Mouse (Mus musculus) ES-E14 (cell line): Measurements from ENCODE around the gene Furin.

ENCODE experiments used
- HCFC1 ChIP-seq: IDR thresholded peaks from 2 replicates; pipeline ENCODE4 v1.6.1; 2012; ENCODE audit warnings: low read length, inconsistent platforms, borderline replicate concordance; ENCODE audit not compliant: insufficient read depth
- MAFK ChIP-seq: IDR thresholded peaks from 2 replicates; pipeline ENCODE4 v1.6.1; 2014; ENCODE audit warnings: mild to moderate bottlenecking, low read depth, low read length, inconsistent platforms; ENCODE audit not compliant: insufficient read depth
- ZC3H11A ChIP-seq: IDR thresholded peaks from 2 replicates; pipeline ENCODE4 v1.6.1; 2012; ENCODE audit warnings: low read depth, mild to moderate bottlenecking, inconsistent platforms, low read length, borderline replicate concordance

DNA sequence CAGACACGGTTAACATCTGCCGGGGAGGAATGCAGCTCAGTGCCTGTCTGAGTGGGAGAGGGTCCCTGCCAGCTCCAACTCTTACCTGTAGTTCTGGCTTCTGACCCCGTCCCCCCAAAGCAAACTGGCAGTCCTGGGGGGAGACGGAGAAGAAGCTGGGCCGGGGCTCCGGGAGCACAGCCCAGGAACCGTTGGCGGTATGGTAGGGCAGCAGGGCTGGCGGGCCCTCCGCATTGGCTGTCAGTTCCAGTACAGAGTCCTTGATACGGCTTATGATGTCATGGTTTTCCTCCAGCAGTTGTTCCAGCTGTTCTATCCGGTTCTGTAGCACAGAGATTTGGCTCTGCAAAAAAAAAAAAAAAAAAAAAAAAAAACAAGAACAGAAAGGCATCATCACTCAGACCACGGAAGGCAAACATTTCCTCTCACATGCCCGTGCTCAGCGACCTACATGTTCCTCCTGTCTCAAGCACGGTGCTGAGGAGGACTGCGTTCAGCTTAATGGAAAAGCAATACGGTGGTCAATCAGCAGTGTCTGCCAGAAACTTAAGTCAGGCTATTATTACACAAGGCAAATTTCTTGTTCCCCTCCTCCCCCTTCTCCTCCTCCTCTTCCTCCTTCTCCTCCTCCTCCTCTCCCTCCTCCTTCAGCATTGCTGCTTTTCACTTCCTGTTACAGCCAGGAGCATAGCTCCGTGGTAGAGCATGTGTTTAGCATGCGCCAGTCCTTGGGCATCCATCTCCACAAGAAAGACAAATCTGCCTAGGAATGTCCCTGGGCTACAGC lies 36.4 kb downstream of the Furin start:
- no peak for TF ChIP-seq ZC3H11A
- TF ChIP-seq MAFK: 0 out of 2 replicates have a peak, but pooled peaks have one; percentile 19
- no peak for TF ChIP-seq HCFC1
